Mouse (Mus musculus) ES-CJ7 (cell line): ENCODE data around the gene Map7d2.

ENCODE experiments used
- DNase-seq: peaks from one replicate; pipeline ENCODE4 v3.0.0; 2011; ENCODE audit warnings: low read depth, low spot score

Gene Map7d2

DNA sequence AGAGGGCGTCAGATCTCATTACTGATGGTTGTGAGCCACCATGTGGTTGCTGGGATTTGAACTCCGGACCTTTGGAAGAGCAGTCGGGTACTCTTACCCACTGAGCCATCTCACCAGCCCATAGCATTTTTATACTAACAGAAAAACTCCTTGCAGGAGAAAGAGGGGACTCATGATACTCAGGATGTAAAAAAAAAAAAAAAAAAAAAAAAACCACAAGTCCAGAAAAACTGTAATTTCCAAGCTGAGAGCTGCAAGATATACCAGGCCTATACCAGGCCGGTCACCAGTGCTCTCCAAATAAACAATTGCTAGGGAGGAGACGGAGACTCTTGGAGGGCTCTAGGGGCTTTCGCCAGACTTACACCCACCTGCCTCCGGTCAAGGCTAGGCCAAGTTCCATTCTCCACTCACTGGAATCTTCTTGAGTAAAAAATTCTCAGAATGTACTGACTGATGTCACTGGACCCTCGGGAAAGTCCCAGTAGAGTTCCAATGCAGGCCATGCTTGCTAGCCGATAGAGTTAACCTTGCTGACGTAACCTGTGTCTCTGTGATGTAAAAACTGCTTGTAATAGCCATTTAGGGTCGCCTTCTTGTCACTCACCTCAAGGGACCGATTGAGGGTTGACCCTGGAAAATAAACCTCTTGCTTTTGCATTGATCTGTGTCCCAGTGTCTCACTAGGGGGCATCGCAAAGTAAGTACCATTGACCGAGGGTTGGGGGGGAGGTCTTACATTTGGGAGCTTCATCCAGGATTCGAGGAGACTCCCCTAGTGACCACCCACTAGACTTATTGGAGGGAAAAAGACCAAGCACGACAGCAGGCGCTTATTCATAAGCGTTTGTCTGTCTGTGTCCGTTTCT, 95.7 kb downstream of the Map7d2 start:
- peak; percentile 83 for DNase-seq

DNA sequence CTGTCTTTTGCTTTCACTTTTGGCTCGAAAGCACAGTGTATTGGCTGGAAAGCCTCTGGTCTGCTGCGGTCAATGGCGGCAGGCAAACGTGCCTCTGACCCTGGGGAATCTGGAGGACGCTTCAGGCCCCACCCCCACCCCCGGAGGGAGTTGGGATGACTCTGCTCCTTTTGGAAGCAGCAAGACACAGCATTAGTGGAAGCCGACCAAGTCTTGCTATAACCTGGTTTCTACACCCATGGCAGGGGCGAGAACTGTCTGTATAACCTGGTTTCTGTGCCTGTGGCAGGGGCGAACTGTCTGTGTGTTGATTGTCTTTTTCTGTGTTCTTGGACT, 96.3 kb downstream of the Map7d2 start:
- DNase-seq, result peak; percentile 67

DNA sequence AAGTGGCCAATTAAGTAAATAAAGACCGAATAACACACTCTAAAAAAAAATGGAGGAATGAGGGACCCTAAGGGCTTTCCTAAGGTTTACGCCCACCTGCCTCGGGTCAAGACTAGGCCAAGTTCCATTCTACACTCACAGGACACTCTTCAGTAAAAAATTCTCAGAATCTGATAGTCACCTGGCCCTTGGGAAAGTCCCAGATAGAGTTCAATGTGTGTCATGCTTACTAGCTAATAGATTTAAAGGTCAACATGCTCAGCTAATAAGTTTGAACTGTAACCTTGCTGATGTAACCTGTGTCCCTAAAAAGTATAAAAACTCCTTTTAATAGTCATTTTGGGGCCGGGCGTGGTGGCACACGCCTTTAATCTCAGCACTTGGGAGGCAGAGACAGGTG, 101.2 kb downstream of the Map7d2 start:
- no peak for DNase-seq

DNA sequence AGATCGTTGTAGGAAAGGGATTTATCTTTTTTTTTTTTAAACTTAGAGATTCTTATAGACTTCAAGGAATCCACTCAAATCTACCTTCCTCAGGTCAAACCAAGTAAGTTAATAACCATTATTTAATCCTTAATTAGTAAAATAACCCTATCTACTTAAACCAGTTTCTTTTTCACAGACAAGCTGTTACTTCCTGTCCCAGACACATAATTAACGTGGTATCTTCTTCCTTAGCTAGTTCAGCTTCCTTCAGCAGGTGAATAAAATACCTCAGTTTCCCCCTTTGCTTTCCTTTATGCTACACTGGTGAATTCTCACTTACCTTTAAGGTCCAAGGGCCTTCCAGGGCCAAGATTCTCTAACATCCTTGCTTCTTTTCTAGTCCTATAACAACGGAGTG, 107.4 kb downstream of the Map7d2 start:
- DNase-seq, result no peak

DNA sequence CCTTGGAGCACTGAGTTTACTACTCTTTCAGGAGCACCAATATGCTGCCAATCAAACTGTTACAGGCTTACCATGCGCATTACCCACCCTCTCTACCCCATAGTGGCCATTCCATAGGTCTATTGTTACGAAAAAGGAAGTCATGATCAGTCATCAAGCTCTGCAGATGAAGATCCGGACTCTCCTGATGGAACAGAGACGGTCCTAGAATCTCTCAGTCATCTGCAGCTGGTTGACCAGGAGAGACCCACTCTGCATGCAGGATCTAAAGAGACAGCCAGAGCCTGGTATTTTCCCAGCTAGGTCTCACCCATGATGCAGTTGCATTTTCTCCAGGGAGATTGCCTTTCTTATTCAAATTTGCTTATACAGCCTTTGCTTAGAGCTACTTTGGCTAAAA, 108.3 kb downstream of the Map7d2 start:
- DNase-seq, result peak; percentile 77

DNA sequence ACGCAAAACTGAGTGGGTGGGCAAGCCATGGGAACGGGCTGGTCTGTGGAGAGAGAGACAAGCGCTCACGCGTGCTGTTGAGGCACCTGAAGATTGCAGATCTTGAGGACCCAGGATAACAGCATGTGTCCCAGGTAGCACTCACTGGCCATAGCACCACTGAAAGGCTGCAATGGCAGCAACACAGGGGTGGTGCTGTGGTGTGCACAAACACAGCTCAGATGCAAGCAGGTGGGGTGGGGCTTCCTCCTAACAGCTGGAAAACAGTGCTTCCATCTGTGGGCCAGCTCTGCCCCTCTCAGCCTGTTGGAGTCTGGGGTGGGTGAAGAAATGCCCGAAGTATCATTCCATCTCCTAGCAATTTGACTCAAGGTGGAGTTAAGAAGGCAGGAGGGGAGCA, 112.0 kb downstream of the Map7d2 start, which contains the start of gene Bclaf3:
TSS of gene Bclaf3 (plus strand) at position 301 of the 400 bp plus-strand sequence.
- no peak for DNase-seq

DNA sequence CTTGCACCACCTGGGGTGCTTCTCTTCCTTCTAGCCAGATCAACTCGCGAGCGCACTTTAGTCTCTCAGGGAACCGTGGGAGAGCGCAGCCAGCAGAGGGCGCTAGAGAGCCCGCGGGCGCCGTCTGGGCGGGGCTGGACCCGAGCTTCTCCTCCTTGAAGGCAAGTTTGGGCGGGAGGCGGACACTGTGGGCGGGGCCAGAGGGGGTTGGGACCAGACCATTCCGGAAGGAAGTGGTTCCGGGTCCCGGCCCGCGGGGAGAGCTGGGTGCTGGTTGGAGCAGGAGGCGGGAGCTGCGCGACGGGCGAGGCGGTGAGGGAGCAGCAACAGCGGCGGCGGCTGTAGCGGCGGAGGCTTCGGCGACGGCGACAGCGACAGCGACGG, 118.0 kb downstream of the Map7d2 start:
- peak; percentile 95 for DNase-seq

DNA sequence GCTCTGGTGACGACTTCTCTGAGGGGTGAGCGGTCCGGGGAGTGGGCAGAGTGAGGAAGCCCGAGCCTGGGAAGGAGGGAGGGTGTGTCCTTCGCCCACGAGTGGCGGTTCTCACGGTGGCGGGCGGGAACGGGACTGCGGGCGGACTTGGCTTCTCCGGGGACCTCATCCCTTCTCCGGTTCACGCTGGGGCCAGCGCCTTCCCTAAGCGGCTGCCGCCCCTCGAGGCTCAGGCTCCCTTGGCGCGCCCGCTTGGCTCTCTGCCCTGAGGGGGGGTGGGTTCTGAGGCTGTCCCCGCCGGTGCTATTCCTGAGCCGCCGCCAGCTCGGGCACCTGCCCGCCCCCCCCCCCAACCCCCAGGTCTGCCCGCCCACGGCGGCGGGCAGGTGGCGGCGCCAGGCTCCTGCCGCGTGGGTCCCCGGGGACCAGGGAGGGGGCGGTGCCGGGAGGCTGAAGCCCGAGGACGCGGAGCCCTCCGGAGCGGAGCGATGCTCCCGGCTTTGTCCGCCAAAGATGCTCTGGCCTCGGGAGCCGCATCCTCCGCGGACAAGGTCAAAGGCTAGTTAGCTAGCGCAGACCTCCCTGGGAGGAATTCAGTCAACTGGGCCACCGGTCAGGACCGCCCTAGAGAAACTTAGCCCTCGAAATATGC, 118.6 kb downstream of the Map7d2 start:
- no peak for DNase-seq

DNA sequence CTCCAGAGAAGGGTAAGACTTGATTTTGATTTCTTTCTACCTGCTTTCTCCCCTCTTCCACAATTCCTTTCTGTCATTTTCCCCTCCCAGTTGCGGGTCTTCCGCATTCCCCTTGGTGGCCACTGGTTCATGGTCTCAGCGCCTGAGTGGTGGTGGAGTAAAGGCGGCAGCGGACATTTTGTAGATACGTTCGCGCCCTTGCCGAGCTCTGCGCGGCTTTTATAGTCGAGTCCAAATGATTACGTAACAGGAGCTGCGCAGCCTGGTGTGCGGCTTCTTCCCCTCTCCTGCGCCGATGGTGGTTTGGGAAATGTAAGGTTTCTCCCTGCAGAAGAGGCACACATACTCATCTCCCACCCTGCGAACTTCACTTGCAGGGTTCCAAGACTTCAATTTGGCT, 127.6 kb downstream of the Map7d2 start:
- DNase-seq, result peak; percentile 45

DNA sequence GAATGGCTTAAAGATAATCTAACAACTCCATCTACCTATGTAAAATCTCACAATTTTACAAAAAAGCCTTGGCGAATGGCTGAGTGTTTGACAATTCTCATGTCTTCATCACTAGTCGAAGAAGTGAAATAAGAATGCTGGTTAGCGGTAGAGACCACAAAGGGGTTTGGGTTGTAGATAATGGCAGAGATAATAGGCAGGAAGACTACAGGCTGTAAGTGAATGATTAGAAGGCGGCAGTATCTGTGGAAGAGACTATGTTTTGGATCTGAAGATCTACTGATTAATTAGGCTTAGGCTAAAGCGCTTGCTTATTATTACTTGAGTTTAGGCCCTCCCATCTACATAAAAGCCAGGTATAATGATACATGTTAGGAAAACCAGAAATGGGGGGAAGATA, 132.7 kb downstream of the Map7d2 start:
- DNase-seq, result no peak
